Mouse (Mus musculus) ES-E14 (cell line): ENCODE measurements at regions not wholly inside any gene's neighbourhood (a gene's known extent, or its start where the extent isn't known, plus 50 kb on each side); places are given as distances from the start of the nearest gene placed in this dataset.

Experiments
- DNase-seq: peaks from one replicate; pipeline ENCODE4 v3.0.0-alpha.2; 2013; ENCODE audit warnings: low read depth, low spot score
- H3K27ac ChIP-seq: 2 replicates; pipeline ENCODE4 v1.5.1; 2012; ENCODE audit warnings: low read depth, mild to moderate bottlenecking, low read length, moderate library complexity, mixed read lengths; ENCODE audit not compliant: poor library complexity, insufficient read depth, severe bottlenecking
- H3K36me3 ChIP-seq: 2 replicates; pipeline ENCODE4 v1.6.1; 2012; ENCODE audit warnings: mild to moderate bottlenecking, low read length, moderate library complexity, mixed read lengths; ENCODE audit not compliant: control insufficient read depth, poor library complexity, insufficient read depth, severe bottlenecking
- H3K4me1 ChIP-seq, 2 experiments: fragments of 150-350 bp in 1 of 2; sonication (generic) in 1 of 2; 2 replicates each; pipeline ENCODE4 v1.6.1; 2012; ENCODE audit warnings: low read length in 2 of 2, mild to moderate bottlenecking in 1 of 2, mixed read lengths in 1 of 2; ENCODE audit not compliant: control insufficient read depth in 2 of 2, insufficient read depth in 2 of 2, poor library complexity in 1 of 2
- H3K4me3 ChIP-seq, 2 experiments: fragments of 150-350 bp in 1 of 2; sonication (generic) in 1 of 2; 2 replicates each; pipeline ENCODE4 v1.5.1; 2012; ENCODE audit warnings: low read length in 2 of 2, low read depth in 1 of 2, mild to moderate bottlenecking in 1 of 2, mixed read lengths in 1 of 2; ENCODE audit not compliant: insufficient read depth in 1 of 2, poor library complexity in 1 of 2, severe bottlenecking in 1 of 2
- H3K9ac ChIP-seq: 2 replicates; pipeline ENCODE4 v1.6.1; 2012; ENCODE audit warnings: low read depth, mild to moderate bottlenecking, low read length, mixed read lengths; ENCODE audit not compliant: poor library complexity, insufficient read depth, severe bottlenecking
- H3K9me3 ChIP-seq: fragments of 150-350 bp; sonication (generic); 2 replicates; pipeline ENCODE4 v1.6.1; 2012; ENCODE audit warnings: low read depth, mild to moderate bottlenecking, low read length; ENCODE audit not compliant: control insufficient read depth, insufficient read depth
- CHD2 ChIP-seq: IDR thresholded peaks from 2 replicates; pipeline ENCODE4 v1.6.1; 2014; ENCODE audit warnings: mild to moderate bottlenecking, low read depth, low read length, inconsistent platforms
- HCFC1 ChIP-seq: IDR thresholded peaks from 2 replicates; pipeline ENCODE4 v1.6.1; 2012; ENCODE audit warnings: low read length, inconsistent platforms, borderline replicate concordance; ENCODE audit not compliant: insufficient read depth
- MAFK ChIP-seq: IDR thresholded peaks from 2 replicates; pipeline ENCODE4 v1.6.1; 2014; ENCODE audit warnings: mild to moderate bottlenecking, low read depth, low read length, inconsistent platforms; ENCODE audit not compliant: insufficient read depth
- ZC3H11A ChIP-seq: IDR thresholded peaks from 2 replicates; pipeline ENCODE4 v1.6.1; 2012; ENCODE audit warnings: low read depth, mild to moderate bottlenecking, inconsistent platforms, low read length, borderline replicate concordance
- ZNF384 ChIP-seq: IDR thresholded peaks from 2 replicates; pipeline ENCODE4 v1.6.1; 2012; ENCODE audit warnings: low read depth, low read length, inconsistent platforms
- in situ Hi-C, 2 experiments: fragments of 600-800 bp; cut with MboI; formaldehyde crosslinking; loops; one replicate each; pipeline ENCODE4 v1.15.1; 2025; ENCODE audit warnings: low sequenced_read_pairs in 2 of 2, inconsistent platforms in 1 of 2; ENCODE audit not compliant: unreplicated experiment in 2 of 2

DNA sequence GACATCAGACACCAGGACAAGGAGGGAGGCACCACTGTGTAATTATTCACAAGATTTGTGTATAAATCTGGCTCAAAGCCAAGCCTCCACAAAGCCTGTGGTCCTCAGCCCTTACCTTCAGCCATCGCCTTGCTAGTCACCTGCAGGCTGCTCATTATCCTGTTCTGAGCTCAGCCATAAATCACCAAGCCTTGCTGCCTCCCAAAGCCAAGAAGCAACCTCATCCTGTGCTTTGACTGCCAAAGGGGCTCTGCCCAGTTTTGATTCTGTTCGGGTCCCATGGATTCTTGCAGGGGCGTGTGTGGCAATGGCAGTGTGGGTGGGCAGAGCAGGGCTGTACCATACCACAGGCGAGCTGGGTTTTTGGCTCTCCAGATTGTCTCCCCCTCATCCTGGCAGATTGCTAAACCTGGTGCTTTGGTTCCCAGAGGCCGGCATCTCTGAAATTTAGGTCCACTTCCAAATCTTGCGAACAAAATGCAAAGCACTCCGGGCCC is 272.6 kb downstream of the Tgfb2 start:
- H3K9ac ChIP-seq, result no peak overlapping the region
- H3K27ac ChIP-seq, result no peak overlapping the region
- DNase-seq, result no peak
- no peak overlapping the region for H3K4me3 ChIP-seq
- no peak for TF ChIP-seq ZNF384
- no peaks in the 10 kb centered on the region for H3K4me1 ChIP-seq
- H3K9me3 ChIP-seq, result no peaks in the 10 kb centered on the region
- H3K36me3 ChIP-seq, result no peaks in the 10 kb centered on the region
- in situ Hi-C loops, result no loop called here

DNA sequence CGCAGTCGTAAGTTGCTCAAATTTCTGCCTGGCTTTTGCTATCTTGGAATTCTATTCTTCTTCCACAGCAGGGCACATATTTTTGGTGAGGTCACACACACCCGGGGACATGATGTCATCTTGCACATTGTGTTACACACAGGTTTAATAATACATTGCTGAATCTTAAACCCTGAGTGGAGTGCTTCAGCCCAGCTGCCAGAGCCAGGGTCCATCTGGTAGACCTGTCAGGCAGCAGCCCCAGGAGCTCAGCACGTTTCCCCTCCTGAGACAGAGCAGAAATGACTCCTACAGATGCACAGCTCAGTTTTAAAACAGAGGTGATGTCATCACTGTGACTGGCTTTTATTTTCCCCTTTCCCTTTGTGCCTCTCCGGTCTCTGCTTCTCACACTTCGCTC is 280.4 kb downstream of the Tgfb2 start:
- Histone ChIP-seq H3K36me3 (no peaks in the 10 kb centered on the region), H3K9ac (no peak overlapping the region), H3K9me3 (no peaks in the 10 kb centered on the region), H3K4me3 (no peak overlapping the region), H3K4me1 (no peaks in the 10 kb centered on the region), H3K27ac (no peak overlapping the region)
- DNase-seq, result no peak
- in situ Hi-C loops, result no loop called here
- TF ChIP-seq CHD2, result no peak
- TF ChIP-seq ZNF384, result no peak
- TF ChIP-seq MAFK, result no peak
- TF ChIP-seq ZC3H11A, result no peak
- TF ChIP-seq HCFC1, result no peak

- no peak overlapping the region for H3K4me3 ChIP-seq
- H3K4me1 ChIP-seq, result no peaks in the 10 kb centered on the region
- H3K9ac ChIP-seq, result no peak overlapping the region
- H3K27ac ChIP-seq, result no peak overlapping the region
- no peaks in the 10 kb centered on the region for H3K9me3 ChIP-seq
- TF ChIP-seq CHD2 (no peak), ZNF384 (no peak), ZC3H11A (no peak), HCFC1 (no peak), MAFK (no peak)
- H3K36me3 ChIP-seq, result no peaks in the 10 kb centered on the region
- in situ Hi-C loops, result no loop called here
- no peak for DNase-seq
Measured at GRCm38 (mm10) chr1:186424084-186424483, 281.7 kb downstream of the Tgfb2 start.

DNA sequence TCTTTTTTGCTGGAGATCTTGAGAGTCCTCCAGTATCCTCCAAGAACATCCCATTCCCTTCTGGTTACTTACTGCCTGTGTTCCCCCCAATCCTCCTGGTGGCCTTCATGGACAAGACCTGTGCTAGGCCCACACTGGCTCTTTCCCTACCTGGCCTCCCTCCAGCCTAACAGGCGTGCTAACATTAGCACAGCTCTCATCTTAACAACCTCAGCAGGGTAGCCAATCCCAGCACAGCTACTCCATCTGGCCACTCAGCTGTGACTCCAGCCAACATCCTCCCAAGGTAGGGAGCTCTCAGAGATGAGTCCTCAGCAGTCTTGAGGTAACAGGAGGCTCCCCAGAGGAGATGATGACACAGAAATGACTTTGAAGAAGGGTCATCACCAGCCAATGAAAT is 288.7 kb downstream of the Tgfb2 start:
- H3K27ac ChIP-seq, result no peak overlapping the region
- no peak for DNase-seq
- in situ Hi-C loops, result no loop called here
- no peaks in the 10 kb centered on the region for H3K36me3 ChIP-seq
- TF ChIP-seq CHD2 (no peak), HCFC1 (no peak), MAFK (no peak), ZC3H11A (no peak), ZNF384 (no peak)
- no peaks in the 10 kb centered on the region for H3K4me1 ChIP-seq
- H3K4me3 ChIP-seq, result no peak overlapping the region
- H3K9ac ChIP-seq, result no peak overlapping the region
- no peaks in the 10 kb centered on the region for H3K9me3 ChIP-seq

- TF ChIP-seq MAFK (no peak), ZNF384 (no peak), HCFC1 (no peak), CHD2 (no peak), ZC3H11A (no peak)
- in situ Hi-C loops, result no loop called here
- no peaks in the 10 kb centered on the region for H3K36me3 ChIP-seq
- H3K9ac ChIP-seq, result no peak overlapping the region
- no peak overlapping the region for H3K27ac ChIP-seq
- no peaks in the 10 kb centered on the region for H3K9me3 ChIP-seq
- H3K4me3 ChIP-seq, result no peak overlapping the region
- DNase-seq, result no peak
- H3K4me1 ChIP-seq, result no peaks in the 10 kb centered on the region
Measured at GRCm38 (mm10) chr1:186415321-186415720, 290.5 kb downstream of the Tgfb2 start.
